Mouse (Mus musculus) C2C12 (cell line): ENCODE results near the gene Ppp1r8.

Source experiments
- CEBPB ChIP-seq: IDR thresholded peaks from one replicate; pipeline ENCODE4 v1.6.1; 2011; ENCODE audit warnings: low read depth, mild to moderate bottlenecking, control low read depth, moderate library complexity
- CTCF ChIP-seq: IDR thresholded peaks from one replicate; pipeline ENCODE4 v1.5.1; 2011; ENCODE audit not compliant: control insufficient read depth, insufficient read depth, insufficient read length
- FOSL1 ChIP-seq: IDR thresholded peaks from one replicate; pipeline ENCODE4 v1.8.0; 2011; ENCODE audit warnings: mild to moderate bottlenecking, low read length; ENCODE audit not compliant: poor library complexity, insufficient read depth, severe bottlenecking
- MYOD1 ChIP-seq: IDR thresholded peaks from one replicate; pipeline ENCODE4 v1.6.1; 2011; ENCODE audit warnings: low read depth; ENCODE audit not compliant: control insufficient read depth, insufficient read length
- MYOG ChIP-seq: IDR thresholded peaks from one replicate; pipeline ENCODE4 v1.6.1; 2011; ENCODE audit not compliant: control insufficient read depth, insufficient read length; ENCODE audit errors: extremely low read depth

DNA sequence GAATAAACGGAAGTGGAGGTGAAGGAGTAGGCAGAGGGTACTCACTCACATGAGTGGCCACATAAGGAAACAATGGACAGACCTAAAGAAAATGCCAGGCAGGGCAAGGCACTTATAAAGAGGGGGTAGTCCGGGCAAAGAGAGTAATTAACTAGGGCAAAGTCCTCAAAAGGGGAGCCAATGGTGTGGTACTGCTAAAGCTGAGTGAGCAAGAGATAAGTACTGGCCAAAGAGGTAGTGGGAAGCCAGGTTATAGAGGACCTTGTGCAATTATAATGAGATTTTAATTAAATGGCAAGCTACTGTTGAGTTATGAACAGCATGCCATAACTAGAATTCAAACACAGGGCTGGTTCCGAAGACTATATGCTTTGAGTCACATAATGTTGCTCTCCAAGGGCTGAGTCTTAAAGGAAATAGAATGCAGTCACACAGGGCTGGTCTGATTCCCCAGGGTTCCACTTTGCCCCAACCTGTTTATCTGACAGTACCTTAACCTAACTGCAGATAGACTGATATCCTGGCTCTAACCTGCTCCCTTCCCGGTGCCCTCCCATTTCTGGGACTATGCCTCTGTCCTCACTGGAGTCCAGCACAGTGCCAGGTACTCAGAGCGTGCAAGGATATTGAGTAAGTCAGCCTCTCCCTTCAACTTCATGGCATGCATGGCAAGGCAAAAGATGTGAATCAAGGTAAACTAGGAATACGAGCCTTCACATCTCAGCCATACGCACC lies 31.6 kb upstream of the Ppp1r8 start:
- TF ChIP-seq MYOD1: no peak
- no peak for TF ChIP-seq CTCF
- no peak for TF ChIP-seq FOSL1
- no peak for TF ChIP-seq CEBPB
- TF ChIP-seq MYOG: no peak
